Mouse (Mus musculus) cerebellum, adult 2 months (tissue): Measurements from ENCODE around the gene Parvb.

Source experiments
- CTCF ChIP-seq: fragments of 200-500 bp; IDR thresholded peaks from 2 replicates; pipeline ENCODE4 v1.5.1; 2011; ENCODE audit warnings: low read depth, mild to moderate bottlenecking, control low read depth, low read length, moderate library complexity, borderline replicate concordance; ENCODE audit not compliant: insufficient read depth
- POLR2A ChIP-seq: fragments of 200-500 bp; IDR thresholded peaks from 2 replicates; pipeline ENCODE4 v1.6.1; 2011; ENCODE audit warnings: low read length, control low read depth, borderline replicate concordance; ENCODE audit not compliant: insufficient read depth

- TF ChIP-seq CTCF: no peak
- TF ChIP-seq POLR2A: no peak
Measured at GRCm38 (mm10) chr15:84209517-84210412, 22.1 kb upstream of the Parvb start.
